Mouse (Mus musculus): Measurements from ENCODE around the gene Foxi2. TPM values are rescaled to one million over a fixed set of nuclear protein-coding genes. Genes with fewer than 3 reads are reported as not detected.

The Foxi2 gene
- not detected in 2 replicates for polyA plus RNA-seq (2014; fragmentation: Nextera tagmentation; extraction: Ambion mirVana)

DNA sequence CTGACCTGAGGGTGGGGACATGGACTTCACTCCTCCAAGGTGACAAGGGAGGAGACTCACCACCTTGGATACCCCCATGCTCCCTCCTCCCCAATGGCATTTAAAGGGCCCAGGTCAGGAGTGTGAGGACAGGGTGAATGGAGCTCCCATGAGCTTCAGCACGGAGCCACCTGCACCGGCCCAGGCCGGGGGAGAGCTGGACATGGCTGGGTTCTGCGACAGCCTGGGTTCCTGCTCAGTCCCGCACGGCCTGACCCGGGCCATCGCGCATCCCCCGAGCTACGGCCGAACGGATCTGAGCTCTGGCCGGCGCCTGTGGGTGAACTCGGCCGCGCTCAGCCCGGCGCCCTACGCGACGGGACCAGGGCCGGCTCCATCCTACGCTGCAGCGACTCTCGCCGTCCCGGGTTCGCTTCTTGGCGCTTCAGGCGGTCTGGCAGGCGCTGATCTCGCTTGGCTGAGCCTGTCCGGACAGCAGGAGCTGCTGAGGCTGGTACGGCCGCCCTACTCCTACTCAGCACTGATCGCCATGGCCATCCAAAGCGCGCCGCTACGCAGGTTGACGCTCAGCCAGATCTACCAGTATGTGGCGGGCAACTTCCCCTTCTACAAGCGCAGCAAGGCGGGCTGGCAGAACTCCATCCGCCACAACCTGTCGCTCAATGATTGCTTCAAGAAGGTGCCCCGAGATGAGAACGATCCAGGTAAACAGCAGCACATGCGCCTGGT, at the start of gene Foxi2:
Gene Foxi2 (plus strand): TSS at position 72 of the 729 bp plus-strand sequence.
- Histone ChIP-seq H3K9me3 (replicated peaks; ENCODE audit: control insufficient read depth, low read length) (no peaks in the 10 kb centered on the region), H3K4me3 (ENCODE audit: low read depth, low read length) (peak within 1 kb of the TSS; percentile 22), H3K36me3 (ENCODE audit: control insufficient read depth, insufficient read depth, low read length) (no peaks in the 10 kb centered on the region), H3K4me1 (ENCODE audit: control insufficient read depth, insufficient read depth, low read length) (no peaks in the 10 kb centered on the region), H3K27me3 (replicated peaks; ENCODE audit: control insufficient read depth, insufficient read depth, low read length) (peaks cover 30% of the 10 kb centered on the region), H3K27ac (ENCODE audit: low read depth, low read length) (no peak within 1 kb of the TSS), H3K9ac (ENCODE audit: low read length) (peak within 1 kb of the TSS; percentile 45), H3K4me2 (ENCODE audit: low read length) (peak within 1 kb of the TSS; percentile 46)
- 4% methylated on average over 50 of the region's 51 CpGs for WGBS
- peak; percentile 48 for DNase-seq (ENCODE audit: low spot score)
- no peak for ATAC-seq

DNA sequence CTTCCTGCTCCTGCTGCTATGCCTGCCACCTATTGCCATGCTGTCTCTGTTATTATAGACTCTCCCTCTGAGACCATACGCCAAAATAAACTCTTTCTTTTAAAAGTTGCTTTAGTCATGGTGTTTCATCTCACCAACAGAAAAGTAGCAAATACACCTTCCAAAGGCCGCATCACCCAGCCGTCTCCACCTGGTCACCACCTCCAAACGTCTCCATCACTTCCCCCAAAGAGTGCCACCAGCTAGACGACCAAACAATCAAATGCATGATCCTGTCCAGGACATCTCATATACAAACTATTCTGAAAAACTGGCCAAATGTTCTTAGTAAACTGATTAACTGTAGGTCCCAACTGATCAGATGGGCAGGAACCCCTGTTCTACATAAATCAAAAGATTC, 45.5 kb upstream of the Foxi2 start:
- Histone ChIP-seq H3K27me3 (replicated peaks; ENCODE audit: control insufficient read depth, insufficient read depth, low read length) (no peaks in the 10 kb centered on the region), H3K4me2 (ENCODE audit: low read length) (no peak overlapping the region), H3K9ac (ENCODE audit: low read length) (no peak overlapping the region), H3K4me3 (ENCODE audit: low read depth, low read length) (no peak overlapping the region), H3K4me1 (ENCODE audit: control insufficient read depth, insufficient read depth, low read length) (no peaks in the 10 kb centered on the region), H3K27ac (ENCODE audit: low read depth, low read length) (no peak overlapping the region), H3K36me3 (ENCODE audit: control insufficient read depth, insufficient read depth, low read length) (no peaks in the 10 kb centered on the region), H3K9me3 (replicated peaks; ENCODE audit: control insufficient read depth, low read length) (no peaks in the 10 kb centered on the region)
- ATAC-seq = no peak
- DNase-seq (ENCODE audit: low spot score) = no peak
- WGBS = 94% methylated on average over 5 of the region's 5 CpGs

DNA sequence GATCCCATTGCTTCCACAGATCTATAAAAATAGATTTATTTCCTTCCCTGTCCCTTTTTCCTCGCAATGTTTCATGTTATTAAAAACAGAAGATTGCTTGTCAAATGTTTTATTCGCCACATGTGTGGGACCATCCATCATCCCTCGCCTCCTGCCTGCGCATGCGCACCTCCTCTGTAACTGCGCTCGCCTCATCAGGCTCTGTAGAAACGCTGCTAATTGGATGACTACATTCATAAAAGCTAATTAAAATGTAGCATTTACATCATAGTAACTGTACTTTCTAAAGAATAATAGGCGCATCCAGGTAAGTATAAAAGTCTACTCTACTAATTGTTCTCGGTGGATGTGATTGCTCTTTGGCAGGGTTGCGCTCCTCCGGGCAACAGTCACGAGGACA, 34.1 kb upstream of the Foxi2 start:
- DNase-seq (ENCODE audit: low spot score) = peak; percentile 61
- H3K9ac ChIP-seq (ENCODE audit: low read length) = no peak overlapping the region
- ATAC-seq = no peak
- WGBS = 44% methylated on average over 13 of the region's 13 CpGs
- H3K36me3 ChIP-seq (ENCODE audit: control insufficient read depth, insufficient read depth, low read length) = no peaks in the 10 kb centered on the region
- no peak overlapping the region for H3K4me2 ChIP-seq (ENCODE audit: low read length)
- H3K4me1 ChIP-seq (ENCODE audit: control insufficient read depth, insufficient read depth, low read length) = no peaks in the 10 kb centered on the region
- H3K27me3 ChIP-seq (replicated peaks; ENCODE audit: control insufficient read depth, insufficient read depth, low read length) = no peaks in the 10 kb centered on the region
- no peak overlapping the region for H3K27ac ChIP-seq (ENCODE audit: low read depth, low read length)
- H3K9me3 ChIP-seq (replicated peaks; ENCODE audit: control insufficient read depth, low read length) = no peaks in the 10 kb centered on the region
- H3K4me3 ChIP-seq (ENCODE audit: low read depth, low read length) = no peak overlapping the region

DNA sequence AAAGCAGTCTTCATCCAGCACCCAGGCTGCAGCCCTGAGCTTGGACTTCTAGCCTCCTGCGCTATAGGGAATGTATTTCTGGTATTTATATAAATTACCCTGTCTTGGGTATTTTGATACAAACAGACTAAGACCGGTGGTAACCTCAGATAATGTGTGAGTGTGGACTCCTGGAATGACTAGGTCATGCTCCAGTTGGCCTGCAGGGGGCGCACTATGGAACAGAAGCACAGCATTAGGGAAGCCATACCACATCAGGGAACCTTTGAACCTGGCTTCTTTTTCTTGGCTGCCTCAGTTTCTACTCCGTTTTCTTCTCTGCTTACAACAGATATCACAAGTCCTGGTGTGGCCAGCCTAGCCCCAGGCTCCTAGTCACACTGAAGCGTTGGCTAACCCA, 33.2 kb upstream of the Foxi2 start:
- DNase-seq (ENCODE audit: low spot score) = no peak
- Histone ChIP-seq H3K9ac (ENCODE audit: low read length) (no peak overlapping the region), H3K4me2 (ENCODE audit: low read length) (no peak overlapping the region), H3K27me3 (replicated peaks; ENCODE audit: control insufficient read depth, insufficient read depth, low read length) (no peaks in the 10 kb centered on the region), H3K36me3 (ENCODE audit: control insufficient read depth, insufficient read depth, low read length) (no peaks in the 10 kb centered on the region), H3K9me3 (replicated peaks; ENCODE audit: control insufficient read depth, low read length) (no peaks in the 10 kb centered on the region), H3K4me1 (ENCODE audit: control insufficient read depth, insufficient read depth, low read length) (no peaks in the 10 kb centered on the region), H3K27ac (ENCODE audit: low read depth, low read length) (no peak overlapping the region), H3K4me3 (ENCODE audit: low read depth, low read length) (no peak overlapping the region)
- no peak for ATAC-seq
- 66% methylated on average over 5 of the region's 5 CpGs for WGBS

DNA sequence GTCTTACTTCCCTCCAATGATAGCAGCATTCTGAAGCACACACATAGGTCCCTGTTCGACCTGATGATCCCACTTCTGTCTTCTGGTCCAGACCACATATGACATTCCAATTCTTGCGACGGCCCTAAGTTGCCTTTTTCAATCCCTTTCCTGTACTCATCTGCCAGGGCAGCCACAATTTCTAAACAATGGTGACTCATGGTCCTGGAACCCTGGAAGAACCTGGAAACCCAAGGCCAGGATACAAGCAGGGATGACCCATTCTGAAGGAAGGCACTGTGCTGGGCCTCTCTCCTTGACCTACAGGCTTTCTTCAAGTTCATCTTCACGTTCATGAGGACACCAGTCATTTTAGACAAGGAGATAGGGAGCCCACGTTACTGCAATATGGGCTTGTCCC, 31.8 kb upstream of the Foxi2 start:
- Histone ChIP-seq H3K27me3 (replicated peaks; ENCODE audit: control insufficient read depth, insufficient read depth, low read length) (no peaks in the 10 kb centered on the region), H3K36me3 (ENCODE audit: control insufficient read depth, insufficient read depth, low read length) (no peaks in the 10 kb centered on the region), H3K9me3 (replicated peaks; ENCODE audit: control insufficient read depth, low read length) (no peaks in the 10 kb centered on the region), H3K4me2 (ENCODE audit: low read length) (no peak overlapping the region), H3K27ac (ENCODE audit: low read depth, low read length) (no peak overlapping the region), H3K4me3 (ENCODE audit: low read depth, low read length) (no peak overlapping the region), H3K4me1 (ENCODE audit: control insufficient read depth, insufficient read depth, low read length) (no peaks in the 10 kb centered on the region), H3K9ac (ENCODE audit: low read length) (no peak overlapping the region)
- WGBS = 92% methylated on average over 5 of the region's 5 CpGs
- ATAC-seq (no peak), DNase-seq (ENCODE audit: low spot score) (no peak)

DNA sequence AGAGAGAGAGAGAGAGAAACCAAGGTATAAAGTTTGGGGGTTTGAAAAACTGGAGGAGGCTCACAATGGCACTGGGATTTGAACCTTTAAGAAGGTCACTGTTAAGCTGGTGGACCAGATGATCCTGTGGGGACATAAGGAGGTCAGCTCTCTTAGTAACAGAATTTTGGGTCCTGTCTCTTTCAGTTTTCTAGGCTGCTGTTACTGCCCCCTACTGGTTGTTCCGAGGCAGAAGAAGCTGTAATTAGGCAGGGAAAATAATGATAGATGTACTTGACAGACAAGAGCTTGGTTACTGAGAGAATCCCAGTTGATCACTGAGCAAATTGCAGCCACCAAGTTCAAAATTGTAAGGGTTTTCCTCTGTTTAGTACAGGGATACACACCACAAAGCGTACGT, 21.1 kb upstream of the Foxi2 start:
- ATAC-seq (no peak), DNase-seq (ENCODE audit: low spot score) (no peak)
- H3K9ac ChIP-seq (ENCODE audit: low read length) = no peak overlapping the region
- no peaks in the 10 kb centered on the region for H3K27me3 ChIP-seq (replicated peaks; ENCODE audit: control insufficient read depth, insufficient read depth, low read length)
- H3K27ac ChIP-seq (ENCODE audit: low read depth, low read length) = no peak overlapping the region
- peaks cover 5% of the 10 kb centered on the region; the same call in 1 of the 2 replicates for H3K4me1 ChIP-seq (ENCODE audit: control insufficient read depth, insufficient read depth, low read length)
- no peaks in the 10 kb centered on the region for H3K9me3 ChIP-seq (replicated peaks; ENCODE audit: control insufficient read depth, low read length)
- no peak overlapping the region for H3K4me3 ChIP-seq (ENCODE audit: low read depth, low read length)
- no peaks in the 10 kb centered on the region for H3K36me3 ChIP-seq (ENCODE audit: control insufficient read depth, insufficient read depth, low read length)
- 59% methylated on average over 3 of the region's 3 CpGs for WGBS
- no peak overlapping the region for H3K4me2 ChIP-seq (ENCODE audit: low read length)

DNA sequence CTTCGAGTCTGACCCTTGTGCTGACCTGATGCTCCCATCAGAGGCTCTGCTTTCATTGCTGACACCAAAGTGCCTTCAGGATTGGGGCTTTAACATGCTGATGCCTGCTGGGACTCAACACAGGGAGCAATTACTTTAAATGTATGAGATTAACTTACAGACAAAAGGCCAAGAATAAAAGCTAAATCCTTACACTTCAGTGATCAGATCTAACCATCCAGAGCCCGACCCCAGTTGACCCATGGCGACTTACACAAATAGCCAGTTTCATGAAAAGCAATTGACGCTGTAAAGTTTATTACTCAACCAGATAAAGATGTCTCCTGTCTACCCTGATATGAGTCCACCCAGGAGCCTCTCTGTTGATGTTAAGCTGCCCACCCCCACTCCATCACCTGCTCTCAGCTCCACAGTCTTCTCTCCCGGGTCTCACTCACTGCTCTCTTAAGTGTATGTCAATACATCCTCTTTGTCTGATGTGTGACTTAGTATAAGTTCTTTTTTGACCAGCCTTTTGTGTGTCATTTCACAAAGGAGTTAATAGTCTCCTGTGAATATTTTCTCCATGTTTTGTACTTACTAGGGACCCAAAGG, 17.1 kb upstream of the Foxi2 start:
- 5% methylated on average over 5 of the region's 5 CpGs for WGBS

DNA sequence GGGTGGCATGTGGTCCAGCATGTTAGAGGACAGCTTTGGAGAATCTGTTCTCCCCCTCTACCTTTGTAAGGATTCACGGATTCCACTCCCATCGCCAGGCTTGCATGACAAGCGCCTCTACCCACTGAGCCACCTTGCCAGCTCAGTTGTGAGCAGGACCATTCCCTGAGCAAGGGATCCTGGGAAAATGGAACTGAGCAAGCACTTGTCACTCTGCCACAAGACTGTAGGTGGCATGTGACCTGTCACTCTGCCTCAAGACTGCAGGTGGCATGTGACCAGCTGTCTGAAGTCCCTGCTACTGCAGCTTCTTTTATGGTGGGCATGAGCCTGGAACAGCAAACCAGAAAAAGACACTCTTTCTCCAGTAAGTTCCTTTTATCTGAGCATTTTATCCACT, 15.7 kb upstream of the Foxi2 start:
- Histone ChIP-seq H3K36me3 (ENCODE audit: control insufficient read depth, insufficient read depth, low read length) (no peaks in the 10 kb centered on the region), H3K9me3 (replicated peaks; ENCODE audit: control insufficient read depth, low read length) (no peaks in the 10 kb centered on the region), H3K27ac (ENCODE audit: low read depth, low read length) (no peak overlapping the region), H3K4me2 (ENCODE audit: low read length) (no peak overlapping the region), H3K4me3 (ENCODE audit: low read depth, low read length) (no peak overlapping the region), H3K4me1 (ENCODE audit: control insufficient read depth, insufficient read depth, low read length) (peaks cover 5% of the 10 kb centered on the region; the same call in 1 of the 2 replicates), H3K27me3 (replicated peaks; ENCODE audit: control insufficient read depth, insufficient read depth, low read length) (no peaks in the 10 kb centered on the region), H3K9ac (ENCODE audit: low read length) (no peak overlapping the region)
- no peak for DNase-seq (ENCODE audit: low spot score)
- ATAC-seq = no peak
- 86% methylated on average over 3 of the region's 3 CpGs for WGBS

More for the DNA sequence above, 17.1 kb upstream of the Foxi2 start:
- Histone ChIP-seq H3K9ac (ENCODE audit: low read length) (no peak overlapping the region), H3K27ac (ENCODE audit: low read depth, low read length) (no peak overlapping the region), H3K27me3 (replicated peaks; ENCODE audit: control insufficient read depth, insufficient read depth, low read length) (no peaks in the 10 kb centered on the region), H3K9me3 (replicated peaks; ENCODE audit: control insufficient read depth, low read length) (no peaks in the 10 kb centered on the region), H3K4me1 (ENCODE audit: control insufficient read depth, insufficient read depth, low read length) (peaks cover 5% of the 10 kb centered on the region; the same call in 1 of the 2 replicates), H3K4me3 (ENCODE audit: low read depth, low read length) (no peak overlapping the region), H3K4me2 (ENCODE audit: low read length) (no peak overlapping the region), H3K36me3 (ENCODE audit: control insufficient read depth, insufficient read depth, low read length) (no peaks in the 10 kb centered on the region)
- ATAC-seq = no peak
- DNase-seq (ENCODE audit: low spot score) = no peak

DNA sequence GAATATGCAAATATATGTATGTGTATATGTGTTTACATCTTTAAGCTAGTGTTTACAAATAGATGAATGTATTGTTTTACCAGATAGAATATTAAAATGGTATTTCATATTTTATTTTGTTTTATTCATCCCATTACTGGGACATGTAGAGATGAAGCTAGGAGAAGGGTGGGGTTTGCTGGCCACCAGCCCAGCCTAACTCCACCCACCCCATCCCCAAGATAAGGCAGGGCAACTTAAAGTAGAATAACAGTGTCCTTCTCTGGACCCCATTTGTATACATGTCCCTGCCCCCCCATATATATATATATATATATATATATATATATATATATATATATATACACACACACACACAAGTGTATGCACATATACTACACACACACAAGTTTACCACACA, 14.9 kb upstream of the Foxi2 start:
- no peaks in the 10 kb centered on the region for H3K36me3 ChIP-seq (ENCODE audit: control insufficient read depth, insufficient read depth, low read length)
- no peak overlapping the region for H3K27ac ChIP-seq (ENCODE audit: low read depth, low read length)
- no peak for ATAC-seq
- H3K4me2 ChIP-seq (ENCODE audit: low read length) = no peak overlapping the region
- no peak overlapping the region for H3K4me3 ChIP-seq (ENCODE audit: low read depth, low read length)
- no peaks in the 10 kb centered on the region for H3K9me3 ChIP-seq (replicated peaks; ENCODE audit: control insufficient read depth, low read length)
- H3K9ac ChIP-seq (ENCODE audit: low read length) = no peak overlapping the region
- no peaks in the 10 kb centered on the region for H3K27me3 ChIP-seq (replicated peaks; ENCODE audit: control insufficient read depth, insufficient read depth, low read length)
- no peak for DNase-seq (ENCODE audit: low spot score)
- H3K4me1 ChIP-seq (ENCODE audit: control insufficient read depth, insufficient read depth, low read length) = peaks cover 5% of the 10 kb centered on the region; the same call in 1 of the 2 replicates
